Mouse (Mus musculus): Measurements from ENCODE around the gene Cactin. TPM values are rescaled to one million over a fixed set of nuclear protein-coding genes. Genes with fewer than 3 reads are reported as not detected.

Gene Cactin
- polyA plus RNA-seq, 1 experiment, result 25.7 TPM

- 59% methylated on average over 16 of the region's 16 CpGs for WGBS
- DNase-seq (ENCODE audit: low read depth, low spot score), result no peak
These were observed 4.4 kb upstream of the Cactin start for GRCm38 (mm10) chr10:81316338-81317060.

GRCm38 (mm10) chr10:81317273-81317672 lies 3.6 kb upstream of the Cactin start:
- no peak for DNase-seq (ENCODE audit: low read depth, low spot score)
- 14% methylated on average over 19 of the region's 20 CpGs for WGBS

GRCm38 (mm10) chr10:81318589-81319329 lies 2.1 kb upstream of the Cactin start:
- DNase-seq (ENCODE audit: low read depth, low spot score), result no peak
- 69% methylated on average over 13 of the region's 13 CpGs for WGBS

GRCm38 (mm10) chr10:81319330-81319699 lies 1.6 kb upstream of the Cactin start:
- DNase-seq (ENCODE audit: low read depth, low spot score), result no peak
- 24% methylated on average over 8 of the region's 8 CpGs for WGBS

GRCm38 (mm10) chr10:81319741-81320549 lies 958 bp upstream of the Cactin start:
- under 1% methylated on average over 38 of the region's 38 CpGs for WGBS
- DNase-seq (ENCODE audit: low read depth, low spot score), result peak; percentile 92

GRCm38 (mm10) chr10:81321436-81321835 lies 533 bp downstream of the Cactin start:
- WGBS, result 2% methylated on average over 20 of the region's 20 CpGs
- no peak for DNase-seq (ENCODE audit: low read depth, low spot score)

- 92% methylated on average over 27 of the region's 27 CpGs for WGBS
- no peak for DNase-seq (ENCODE audit: low read depth, low spot score)
These were observed 1.5 kb downstream of the Cactin start for GRCm38 (mm10) chr10:81322444-81322843.

GRCm38 (mm10) chr10:81323141-81323775 lies 2.4 kb downstream of the Cactin start:
- WGBS, result 88% methylated on average over 23 of the region's 23 CpGs

GRCm38 (mm10) chr10:81323791-81324530 lies 3.1 kb downstream of the Cactin start:
- 93% methylated on average over 18 of the region's 18 CpGs for WGBS
- DNase-seq (ENCODE audit: low read depth, low spot score), result no peak

More at GRCm38 (mm10) chr10:81323141-81323775, 2.4 kb downstream of the Cactin start:
- no peak for DNase-seq (ENCODE audit: low read depth, low spot score)

- no peak for DNase-seq (ENCODE audit: low read depth, low spot score)
- 95% methylated on average over 21 of the region's 21 CpGs for WGBS
These were observed 4.3 kb downstream of the Cactin start for GRCm38 (mm10) chr10:81325176-81325575.

- 93% methylated on average over 18 of the region's 18 CpGs for WGBS
- no peak for DNase-seq (ENCODE audit: low read depth, low spot score)
These were observed 4.9 kb downstream of the Cactin start for GRCm38 (mm10) chr10:81325781-81326180.

- 82% methylated on average over 6 of the region's 6 CpGs for WGBS
- no peak for DNase-seq (ENCODE audit: low read depth, low spot score)
These were observed 6.0 kb downstream of the Cactin start for GRCm38 (mm10) chr10:81326858-81327257.

GRCm38 (mm10) chr10:81327959-81328358 lies 7.1 kb downstream of the Cactin start:
- DNase-seq (ENCODE audit: low read depth, low spot score), result no peak
- 34% methylated on average over 2 of the region's 2 CpGs for WGBS

GRCm38 (mm10) chr10:81328386-81328785 lies 7.5 kb downstream of the Cactin start, which contains the start of gene Tbxa2r:
Gene Tbxa2r, plus strand, starts transcription at chr10:81328731.
- 14% methylated on average over 10 of the region's 10 CpGs for WGBS
- DNase-seq (ENCODE audit: low read depth, low spot score), result no peak

GRCm38 (mm10) chr10:81329194-81329975 lies 8.5 kb downstream of the Cactin start:
- no peak for DNase-seq (ENCODE audit: low read depth, low spot score)
- WGBS, result 64% methylated on average over 10 of the region's 10 CpGs

GRCm38 (mm10) chr10:81330007-81330406 lies 9.1 kb downstream of the Cactin start:
- WGBS, result 56% methylated on average over 4 of the region's 4 CpGs
- DNase-seq (ENCODE audit: low read depth, low spot score), result no peak

GRCm38 (mm10) chr10:81332277-81332676 lies 11.4 kb downstream of the Cactin start:
- WGBS, result 33% methylated on average over 29 of the region's 29 CpGs
- DNase-seq (ENCODE audit: low read depth, low spot score), result no peak

GRCm38 (mm10) chr10:81334324-81334723 lies 13.4 kb downstream of the Cactin start:
- 71% methylated on average over 11 of the region's 11 CpGs for WGBS
- DNase-seq (ENCODE audit: low read depth, low spot score), result no peak
